Mouse (Mus musculus) midbrain, embryonic 13.5 days (tissue): ENCODE measurements around the gene Las1l. TPM values are rescaled to one million over a fixed set of nuclear protein-coding genes. Genes with fewer than 3 reads are reported as not detected.
"Not testable (repeated sequence)": the region's sequence is repeated elsewhere in the genome, so short reads cannot be mapped to it uniquely, and the experiment has no call there.

ENCODE experiments used
- ATAC-seq: fragments of 200-750 bp; cut with Nextera tagmentation; 2 replicates; pipeline ENCODE4 v1.8.0; 2017; ENCODE audit warnings: mild to moderate bottlenecking, moderate TSS enrichment, moderate library complexity
- H3K27ac ChIP-seq: fragments of 300-500 bp; sonication (generic); 2 replicates; pipeline ENCODE4 v1.5.1; 2015; ENCODE audit warnings: inconsistent platforms, mild to moderate bottlenecking, moderate library complexity
- H3K27me3 ChIP-seq: fragments of 300-500 bp; sonication (generic); 2 replicates; pipeline ENCODE4 v1.6.1; 2015; ENCODE audit warnings: mild to moderate bottlenecking, inconsistent platforms
- H3K36me3 ChIP-seq: fragments of 300-500 bp; sonication (generic); 2 replicates; pipeline ENCODE4 v1.6.1; 2015; ENCODE audit warnings: mild to moderate bottlenecking, inconsistent platforms
- H3K4me1 ChIP-seq: fragments of 300-500 bp; sonication (generic); replicated peaks from 2 replicates; pipeline ENCODE4 v1.6.1; 2015; ENCODE audit warnings: inconsistent platforms
- H3K4me2 ChIP-seq: fragments of 300-500 bp; sonication (generic); replicated peaks from 2 replicates; pipeline ENCODE4 v1.6.1; 2015; ENCODE audit warnings: moderate library complexity, mild to moderate bottlenecking, inconsistent platforms
- H3K4me3 ChIP-seq: fragments of 300-500 bp; sonication (generic); replicated peaks from 2 replicates; pipeline ENCODE4 v1.5.1; 2015; ENCODE audit warnings: mild to moderate bottlenecking, inconsistent platforms
- H3K9ac ChIP-seq: fragments of 300-500 bp; sonication (generic); replicated peaks from 2 replicates; pipeline ENCODE4 v1.6.1; 2015; ENCODE audit warnings: mild to moderate bottlenecking, inconsistent platforms
- H3K9me3 ChIP-seq: fragments of 300-500 bp; sonication (generic); 2 replicates; pipeline ENCODE4 v1.6.1; 2016; ENCODE audit warnings: mild to moderate bottlenecking, inconsistent platforms
- WGBS: fragments of 180-500 bp; shearing (Covaris S2); methylation state at CpG from one replicate; pipeline ENCODE4 v1.1.7; 2015; 5-methylcytosine and 5-hydroxymethylcytosine counted together
- polyA plus RNA-seq: library from polyadenylated mRNA; unstranded; fragments of >200 nt; fragmentation: Nextera tagmentation; extraction: Ambion mirVana; gene quantifications from 2 replicates; pipeline ENCODE4 v1.2.1, GENCODE M21; 2015

Las1l gene
- polyA plus RNA-seq = 98.2 TPM in 2 replicates

DNA sequence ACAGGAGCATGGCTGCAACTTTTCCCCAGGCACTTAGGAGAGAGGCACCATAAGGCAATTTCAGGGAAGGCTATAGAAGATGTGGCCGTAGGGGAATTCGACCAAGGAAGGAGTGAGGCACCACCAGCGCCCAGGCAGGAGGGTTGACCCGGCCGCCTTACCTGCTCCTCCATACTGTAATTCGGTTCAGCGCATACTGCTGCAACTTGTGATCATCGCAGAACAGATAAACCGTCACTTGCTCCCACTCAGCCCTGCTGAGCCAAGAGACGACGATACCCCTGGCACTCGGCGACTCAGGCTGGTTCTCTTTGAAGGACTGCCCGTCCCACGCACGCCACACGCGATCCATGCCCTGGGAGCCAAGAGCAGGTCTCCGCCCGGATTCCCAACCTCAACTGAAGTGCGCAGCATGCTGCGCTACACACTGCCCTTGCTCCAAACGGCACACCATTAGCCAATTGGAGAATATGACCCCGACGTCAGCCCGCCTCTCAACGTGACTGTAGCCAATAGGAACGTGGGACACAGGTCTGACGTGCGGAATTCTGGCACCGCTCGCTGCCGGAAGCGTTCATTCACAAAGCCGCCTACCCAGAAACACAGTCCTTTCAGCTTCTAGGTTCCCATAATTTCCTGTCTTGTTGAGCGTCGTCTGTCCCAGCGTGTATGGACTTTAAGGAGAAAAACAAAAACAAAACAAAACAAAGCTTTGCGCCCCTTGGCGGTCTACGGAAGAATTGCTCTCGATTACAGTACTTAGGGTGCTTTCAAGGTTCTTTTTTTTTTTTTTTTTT is at the start of gene Las1l:
Gene Las1l (minus strand): TSS at position 466 of the 797 bp plus-strand sequence.
- no peaks in the 10 kb centered on the region for H3K36me3 ChIP-seq
- H3K27me3 ChIP-seq = 0 out of 2 replicates have a peak, but pooled peaks cover 3% of the 10 kb centered on the region
- H3K27ac ChIP-seq = peak within 1 kb of the TSS; percentile 25; the same call in 1 of the 2 replicates
- peak within 1 kb of the TSS; percentile 56 for H3K4me3 ChIP-seq
- WGBS = 22% methylated on average over 42 of the region's 42 CpGs
- peak within 1 kb of the TSS; percentile 60 for H3K9ac ChIP-seq
- no peaks in the 10 kb centered on the region for H3K9me3 ChIP-seq
- ATAC-seq = peak; percentile 100
- peaks cover 11% of the 10 kb centered on the region for H3K4me1 ChIP-seq
- peak within 1 kb of the TSS; percentile 68 for H3K4me2 ChIP-seq

GRCm38 (mm10) chrX:96006395-96006794 is 49.6 kb upstream of the Las1l start:
- 73% methylated on average over 6 of the region's 6 CpGs for WGBS

GRCm38 (mm10) chrX:95999601-96000000 is 42.8 kb upstream of the Las1l start:
- 76% methylated on average over 6 of the region's 6 CpGs for WGBS
- no peak for ATAC-seq
- H3K9me3 ChIP-seq = no peaks in the 10 kb centered on the region
- H3K4me1 ChIP-seq = no peaks in the 10 kb centered on the region
- no peak overlapping the region for H3K4me3 ChIP-seq
- no peaks in the 10 kb centered on the region for H3K36me3 ChIP-seq
- no peaks in the 10 kb centered on the region for H3K27me3 ChIP-seq
- H3K9ac ChIP-seq = no peak overlapping the region
- no peak overlapping the region for H3K27ac ChIP-seq
- no peak overlapping the region for H3K4me2 ChIP-seq

More at GRCm38 (mm10) chrX:96006395-96006794, 49.6 kb upstream of the Las1l start:
- H3K36me3 ChIP-seq = no peaks in the 10 kb centered on the region
- no peak overlapping the region for H3K4me2 ChIP-seq
- no peak for ATAC-seq
- no peaks in the 10 kb centered on the region for H3K4me1 ChIP-seq
- no peak overlapping the region for H3K4me3 ChIP-seq
- no peak overlapping the region for H3K9ac ChIP-seq
- H3K27me3 ChIP-seq = no peaks in the 10 kb centered on the region
- H3K9me3 ChIP-seq = no peaks in the 10 kb centered on the region
- no peak overlapping the region for H3K27ac ChIP-seq

- H3K4me3 ChIP-seq = no peak overlapping the region
- no peaks in the 10 kb centered on the region for H3K4me1 ChIP-seq
Measured at GRCm38 (mm10) chrX:95993206-95993605, 36.4 kb upstream of the Las1l start.

DNA sequence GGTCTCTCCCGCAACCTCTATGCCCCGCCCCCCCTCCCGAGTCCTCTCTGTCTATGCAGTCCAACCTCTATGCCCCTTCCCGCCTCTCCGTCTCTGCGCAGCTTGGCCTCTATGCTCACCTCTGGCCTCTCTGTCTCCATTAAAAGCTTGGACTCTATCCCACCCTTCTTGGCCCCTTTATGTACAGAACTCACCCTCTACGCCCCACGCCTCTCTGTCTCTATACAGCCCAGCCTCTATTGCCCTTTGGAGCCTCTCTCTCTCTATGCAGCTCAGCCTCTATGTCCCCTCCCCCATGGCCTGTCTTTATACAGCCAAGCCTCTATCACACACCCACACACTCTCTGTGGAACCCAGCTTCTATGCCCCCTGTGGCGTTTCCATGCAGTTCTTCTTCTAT is 13.2 kb upstream of the Las1l start:
- no peak for ATAC-seq
- H3K4me2 ChIP-seq = no peak overlapping the region
- H3K9me3 ChIP-seq = no peaks in the 10 kb centered on the region
- no peak overlapping the region for H3K4me3 ChIP-seq
- H3K9ac ChIP-seq = no peak overlapping the region
- no peaks in the 10 kb centered on the region for H3K27me3 ChIP-seq
- no peaks in the 10 kb centered on the region for H3K36me3 ChIP-seq
- no peak overlapping the region for H3K27ac ChIP-seq
- no peaks in the 10 kb centered on the region for H3K4me1 ChIP-seq
- 76% methylated on average over 9 of the region's 9 CpGs for WGBS

More at GRCm38 (mm10) chrX:95993206-95993605, 36.4 kb upstream of the Las1l start:
- Histone ChIP-seq H3K4me2 (no peak overlapping the region), H3K27ac (no peak overlapping the region), H3K36me3 (no peaks in the 10 kb centered on the region), H3K9ac (no peak overlapping the region), H3K9me3 (no peaks in the 10 kb centered on the region), H3K27me3 (no peaks in the 10 kb centered on the region)
- ATAC-seq = no peak
- 75% methylated on average over 3 of the region's 3 CpGs for WGBS

GRCm38 (mm10) chrX:95969116-95969515 is 12.4 kb upstream of the Las1l start:
- Histone ChIP-seq H3K4me2 (peak overlapping the region; percentile 57; the same call in 1 of the 2 replicates), H3K36me3 (no peaks in the 10 kb centered on the region), H3K27me3 (no peaks in the 10 kb centered on the region), H3K27ac (peak overlapping the region; percentile 65), H3K9ac (no peak overlapping the region), H3K4me1 (no peaks in the 10 kb centered on the region), H3K4me3 (no peak overlapping the region), H3K9me3 (no peaks in the 10 kb centered on the region)
- no peak; the same call in 1 of the 2 replicates for ATAC-seq
- 45% methylated on average over 6 of the region's 6 CpGs for WGBS

DNA sequence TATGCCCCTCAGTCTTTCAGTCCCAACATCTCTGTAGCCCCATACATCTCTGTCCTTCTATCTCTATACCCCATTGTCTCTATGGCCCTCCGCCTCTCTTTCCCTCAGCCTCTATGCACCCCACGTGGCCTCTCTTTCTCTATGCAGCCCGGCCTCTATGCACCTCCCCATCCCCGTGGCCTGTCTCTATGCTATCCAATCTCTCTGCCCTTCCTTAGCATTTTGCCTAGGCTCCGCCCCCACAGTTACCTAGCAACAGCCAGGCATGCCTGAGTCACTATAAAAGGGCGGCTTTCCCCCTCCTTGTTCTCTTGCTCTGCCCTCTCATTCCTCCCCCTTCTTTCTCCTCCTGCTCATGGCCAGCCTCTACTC is 11.8 kb upstream of the Las1l start:
- Histone ChIP-seq H3K27me3 (no peaks in the 10 kb centered on the region), H3K4me2 (peak overlapping the region; percentile 57), H3K9ac (peak overlapping the region; percentile 64), H3K27ac (peak overlapping the region; percentile 93), H3K9me3 (no peaks in the 10 kb centered on the region), H3K4me1 (no peaks in the 10 kb centered on the region), H3K36me3 (no peaks in the 10 kb centered on the region), H3K4me3 (peak overlapping the region; percentile 38)
- peak; percentile 94 for ATAC-seq
- 26% methylated on average over 6 of the region's 6 CpGs for WGBS

DNA sequence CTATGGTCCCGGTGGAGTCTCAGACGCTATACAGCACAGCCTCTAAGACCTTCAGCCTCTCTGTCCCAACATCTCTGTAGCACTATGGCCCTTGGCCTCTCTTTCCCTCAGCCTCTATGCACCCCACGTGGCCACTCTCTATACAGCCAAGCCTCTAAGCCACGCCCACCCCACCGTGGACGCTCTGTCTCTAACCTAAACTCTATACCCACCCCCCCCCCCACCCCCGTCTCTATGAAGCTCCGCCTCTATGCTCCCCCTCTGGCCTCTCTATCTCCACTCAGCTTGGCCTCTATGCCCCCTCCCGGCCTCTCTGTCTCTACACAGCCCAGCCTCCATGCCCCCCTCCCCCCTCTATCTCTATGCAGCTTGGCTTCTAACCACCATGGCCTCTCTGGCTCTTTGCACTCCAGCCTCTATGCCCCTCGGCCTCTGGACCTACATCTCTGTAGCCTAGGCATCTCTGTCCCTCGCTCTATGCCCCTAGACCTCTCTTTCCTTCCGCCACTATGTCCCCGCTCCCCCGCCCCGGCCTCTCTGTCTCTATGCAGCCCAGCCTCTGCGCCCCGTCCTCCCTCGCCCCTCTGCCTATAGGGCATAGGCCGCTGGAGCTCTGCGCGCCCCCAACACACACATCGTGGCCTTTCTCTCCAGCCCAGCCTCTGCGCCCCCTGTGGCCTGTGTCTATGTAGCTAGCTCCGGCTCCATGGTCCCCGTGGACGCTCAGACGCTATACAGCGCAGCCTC is 11.3 kb upstream of the Las1l start:
- 26% methylated on average over 28 of the region's 28 CpGs for WGBS

DNA sequence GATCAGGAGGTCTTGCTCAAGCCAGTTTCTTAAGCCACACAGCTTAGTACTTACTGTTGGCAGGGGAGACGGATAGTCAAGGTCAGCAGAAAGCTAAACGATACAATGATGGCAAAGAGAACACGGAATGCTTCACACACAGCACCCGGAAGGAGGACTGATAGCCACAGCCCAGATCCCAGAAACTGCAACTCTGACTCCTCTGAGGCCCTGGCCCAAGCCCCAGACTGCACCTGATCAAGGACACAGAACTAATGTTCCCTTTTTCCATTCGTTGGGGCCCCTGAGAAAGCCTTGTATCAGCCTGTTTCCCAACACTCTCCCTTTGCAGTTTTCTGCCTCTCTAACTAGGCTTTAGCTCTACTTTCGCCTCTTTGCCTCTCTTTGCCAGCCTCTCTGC is 8.3 kb upstream of the Las1l start:
- 82% methylated on average over 6 of the region's 6 CpGs for WGBS

More for the DNA sequence above, 11.3 kb upstream of the Las1l start:
- Histone ChIP-seq H3K27ac (peak overlapping the region; percentile 93), H3K4me3 (peak overlapping the region; percentile 38), H3K4me2 (peak overlapping the region; percentile 57), H3K4me1 (no peaks in the 10 kb centered on the region), H3K36me3 (no peaks in the 10 kb centered on the region), H3K9me3 (no peaks in the 10 kb centered on the region), H3K9ac (peak overlapping the region; percentile 64), H3K27me3 (no peaks in the 10 kb centered on the region)
- peak; percentile 88 for ATAC-seq

GRCm38 (mm10) chrX:95963366-95963765 is 6.6 kb upstream of the Las1l start:
- Histone ChIP-seq H3K9me3 (no peaks in the 10 kb centered on the region), H3K27ac (no peak overlapping the region), H3K36me3 (no peaks in the 10 kb centered on the region), H3K9ac (no peak overlapping the region), H3K4me2 (no peak overlapping the region), H3K4me3 (no peak overlapping the region), H3K27me3 (0 out of 2 replicates have a peak, but pooled peaks cover 3% of the 10 kb centered on the region), H3K4me1 (no peaks in the 10 kb centered on the region)
- ATAC-seq = no peak
- 98% methylated on average over 2 of the region's 2 CpGs for WGBS

More for the DNA sequence above, 8.3 kb upstream of the Las1l start:
- Histone ChIP-seq H3K4me2 (no peak overlapping the region), H3K9me3 (no peaks in the 10 kb centered on the region), H3K9ac (no peak overlapping the region), H3K4me3 (no peak overlapping the region), H3K4me1 (no peaks in the 10 kb centered on the region), H3K27me3 (no peaks in the 10 kb centered on the region), H3K27ac (no peak overlapping the region), H3K36me3 (no peaks in the 10 kb centered on the region)
- ATAC-seq = no peak

DNA sequence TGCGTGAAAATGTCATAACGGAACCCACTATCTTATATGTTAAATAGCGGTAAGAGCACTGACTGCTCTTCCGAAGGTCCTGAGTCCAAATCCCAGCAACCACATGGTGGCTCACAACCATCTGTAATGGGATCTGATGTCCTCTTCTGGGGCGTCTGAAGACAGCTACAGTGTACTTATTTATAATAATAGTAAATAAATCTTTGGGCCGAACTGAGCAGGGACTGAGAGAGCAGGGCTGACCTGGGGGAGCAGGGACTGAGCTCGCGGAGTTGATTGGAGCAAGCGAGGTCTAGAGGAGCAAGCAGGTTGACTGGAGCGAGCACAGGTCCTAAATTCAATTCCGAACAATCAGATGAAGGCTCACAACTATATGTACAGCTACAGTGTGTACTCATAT is 699 bp upstream of the Las1l start:
- peak overlapping the region; percentile 56 for H3K4me3 ChIP-seq
- not testable (repeated sequence) for H3K9ac ChIP-seq, H3K27me3 ChIP-seq, H3K36me3 ChIP-seq, H3K9me3 ChIP-seq
- peak overlapping the region; percentile 49 for H3K4me2 ChIP-seq
- peak; percentile 7 for ATAC-seq
- WGBS = 36% methylated on average over 11 of the region's 11 CpGs
- H3K27ac ChIP-seq = 0 out of 2 replicates have a peak overlapping the region, but pooled peaks have one; percentile 25
- H3K4me1 ChIP-seq = peaks cover 11% of the 10 kb centered on the region

- WGBS = 48% methylated on average over 3 of the region's 3 CpGs
- Histone ChIP-seq H3K27ac (no peak overlapping the region), H3K27me3 (no peaks in the 10 kb centered on the region), H3K9ac (no peak overlapping the region), H3K36me3 (peaks cover 26% of the 10 kb centered on the region; the same call in 1 of the 2 replicates), H3K4me1 (peaks cover 7% of the 10 kb centered on the region), H3K4me3 (no peak overlapping the region), H3K9me3 (no peaks in the 10 kb centered on the region), H3K4me2 (no peak overlapping the region)
- no peak for ATAC-seq
Measured at GRCm38 (mm10) chrX:95950776-95951175, 6.0 kb downstream of the Las1l start.
